Comparison of ENCODE assay signal across 9 mouse cellular contexts in genomic region chr9:97015751-97016150, GRCm38 (mm10). TPM values are rescaled to one million over a fixed set of nuclear protein-coding genes. Genes with fewer than 3 reads are reported as not detected.
DNase-seq lines count a peak whose midpoint lies in the region; ATAC-seq lines count a peak whose summit lies in the region.
"Had no signal": no experiment of that assay in that cellular context is flagged by ENCODE, and none has a peak within 500 bp of the region (broad histone marks: within the 10 kb centered on the region; RNA-seq: fewer than 3 reads in every experiment).

No protein-coding gene starts in this region.

- H3K4me1 ChIP-seq in heart, embryonic 16.5 days (ENCODE audit: control insufficient read depth, insufficient read depth, low read length) = peaks cover 40% of the 10 kb centered on the region
- H3K4me1 ChIP-seq in intestine, embryonic 15.5 days (replicated peaks) = peaks cover 34% of the 10 kb centered on the region
- peaks cover 80% of the 10 kb centered on the region for H3K4me1 ChIP-seq in midbrain, embryonic 12.5 days

- no peak for DNase-seq in heart, postnatal 25 days (ENCODE audit: low spot score)
- peak; percentile 49 for DNase-seq in embryo, embryonic 9.5 days (ENCODE audit: extremely low spot score)
- DNase-seq in urinary bladder, postnatal 4 days (ENCODE audit: low spot score in 2 of 2) = no peak
- no peak for DNase-seq in spleen, adult 18-20 months
- no peak for DNase-seq in thymus, adult 18-20 months

- H3K4me3 ChIP-seq in heart, embryonic 16.5 days (ENCODE audit: low read length) = no peak overlapping the region; the same call in 1 of the 2 replicates
- no peak overlapping the region for H3K4me3 ChIP-seq in intestine, embryonic 15.5 days (replicated peaks)
- H3K4me3 ChIP-seq in midbrain, embryonic 12.5 days = peak overlapping the region; percentile 75

- H3K9ac ChIP-seq in heart, embryonic 16.5 days (ENCODE audit: low read length) = 0 out of 2 replicates have a peak overlapping the region, but pooled peaks have one; percentile 17
- no peak overlapping the region for H3K9ac ChIP-seq in intestine, embryonic 15.5 days
- peak overlapping the region; percentile 96 for H3K9ac ChIP-seq in midbrain, embryonic 12.5 days (replicated peaks)

- 23% methylated on average over 6 of the region's 6 CpGs for whole genome bisulfite sequencing in heart, embryonic 16.5 days
- 27% methylated on average over 6 of the region's 6 CpGs for WGBS in intestine, embryonic 15.5 days
- 2% methylated on average over 6 of the region's 6 CpGs for WGBS in midbrain, embryonic 12.5 days

- H3K27ac ChIP-seq in heart, embryonic 16.5 days (ENCODE audit: low read length) = peak overlapping the region; percentile 71
- H3K27ac ChIP-seq in intestine, embryonic 15.5 days = no peak overlapping the region
- peak overlapping the region; percentile 100 for H3K27ac ChIP-seq in midbrain, embryonic 12.5 days (replicated peaks)

- H3K27me3 ChIP-seq in heart, embryonic 16.5 days (ENCODE audit: control insufficient read depth, insufficient read depth, low read length) = peaks cover 2% of the 10 kb centered on the region; the same call in 1 of the 2 replicates
- no peaks in the 10 kb centered on the region for H3K27me3 ChIP-seq in intestine, embryonic 15.5 days (replicated peaks)
- no peaks in the 10 kb centered on the region for H3K27me3 ChIP-seq in midbrain, embryonic 12.5 days

- intact Hi-C loops in heart, postnatal 25 days (cut with DNase I) = loop anchor here (5.0 kb wide), 1 partner anchor 98 kb away; no protein-coding TSS in a partner anchor

- no peaks in the 10 kb centered on the region for H3K36me3 ChIP-seq in heart, embryonic 16.5 days (ENCODE audit: control insufficient read depth, insufficient read depth)
- H3K36me3 ChIP-seq in intestine, embryonic 15.5 days = no peaks in the 10 kb centered on the region
- H3K36me3 ChIP-seq in midbrain, embryonic 12.5 days = no peaks in the 10 kb centered on the region

- ATAC-seq in heart, embryonic 16.5 days (replicated peaks; ENCODE audit: extremely low read depth, insufficient read depth, low FRiP score) = no peak
- no peak for ATAC-seq in intestine, embryonic 15.5 days
- no peak for ATAC-seq in midbrain, embryonic 12.5 days (ENCODE audit: low FRiP score, low read depth)

- H3K4me2 ChIP-seq in heart, embryonic 16.5 days (ENCODE audit: low read depth, low read length) = peak overlapping the region; percentile 78
- peak overlapping the region; percentile 92 for H3K4me2 ChIP-seq in intestine, embryonic 15.5 days (replicated peaks)
- H3K4me2 ChIP-seq in midbrain, embryonic 12.5 days (replicated peaks) = peak overlapping the region; percentile 71

- H3K9me3 ChIP-seq in heart, embryonic 16.5 days (replicated peaks; ENCODE audit: control insufficient read depth, low read length) = no peaks in the 10 kb centered on the region
- no peaks in the 10 kb centered on the region for H3K9me3 ChIP-seq in intestine, embryonic 15.5 days
- H3K9me3 ChIP-seq in midbrain, embryonic 12.5 days = no peaks in the 10 kb centered on the region

RNA-seq across cellular contexts. Expression of gene Spsb4, which starts 2.9 kb away (rescaled TPM):
- 53.2 and 53.7 TPM in 2 replicates for polyA plus RNA-seq in heart, embryonic 16.5 days (2015; fragmentation: Nextera tagmentation; extraction: Ambion mirVana)
- total RNA-seq in heart, postnatal 25 days (2021) = 10 to 100 TPM in 1 of 2 experiments, 1 to 10 TPM in 1; 5.6 to 10.5 TPM
- 29.3 and 29.9 TPM in 2 replicates for polyA plus RNA-seq in intestine, embryonic 15.5 days (2015; fragmentation: Nextera tagmentation; extraction: Ambion mirVana)
- polyA plus RNA-seq in midbrain, embryonic 12.5 days (2016; fragmentation: Nextera tagmentation; extraction: Ambion mirVana) = 122 and 126 TPM in 2 replicates
- total RNA-seq: neutrophil, adult 5-6 weeks had no signal
